Mouse (Mus musculus) embryo, embryonic 11.5 days (tissue): Measurements from ENCODE around the gene Nup54.
A peak's percentile ranks its signal among the peaks of the same experiment; 100 is the strongest.

Experiments
- DNase-seq: peaks from one replicate; pipeline ENCODE4 v3.0.0-alpha.2; 2012; ENCODE audit warnings: low read depth, low spot score

The Nup54 gene

GRCm38 (mm10) chr5:92435025-92435584 lies at the start of gene Nup54:
Gene Nup54, minus strand, starts transcription at chr5:92435219.
- peak; percentile 95 for DNase-seq

- no peak for DNase-seq
Measured at GRCm38 (mm10) chr5:92472863-92473262, 37.8 kb upstream of the Nup54 start.

GRCm38 (mm10) chr5:92471531-92471930 lies 36.5 kb upstream of the Nup54 start:
- DNase-seq, result no peak

- DNase-seq, result no peak
Measured at GRCm38 (mm10) chr5:92469201-92470130, 34.4 kb upstream of the Nup54 start.

GRCm38 (mm10) chr5:92468234-92468633 lies 33.2 kb upstream of the Nup54 start:
- DNase-seq, result no peak

- DNase-seq, result no peak
Measured at GRCm38 (mm10) chr5:92467102-92467766, 32.2 kb upstream of the Nup54 start.

GRCm38 (mm10) chr5:92465511-92465910 lies 30.5 kb upstream of the Nup54 start:
- no peak for DNase-seq

- DNase-seq, result peak; percentile 37
Measured at GRCm38 (mm10) chr5:92461321-92461720, 26.3 kb upstream of the Nup54 start.

GRCm38 (mm10) chr5:92458726-92459125 lies 23.7 kb upstream of the Nup54 start:
- DNase-seq, result no peak

- DNase-seq, result no peak
Measured at GRCm38 (mm10) chr5:92457410-92457809, 22.4 kb upstream of the Nup54 start.

GRCm38 (mm10) chr5:92452876-92453275 lies 17.9 kb upstream of the Nup54 start:
- no peak for DNase-seq

GRCm38 (mm10) chr5:92446736-92447135 lies 11.7 kb upstream of the Nup54 start:
- no peak for DNase-seq

- DNase-seq, result no peak
Measured at GRCm38 (mm10) chr5:92445016-92445415, 10.0 kb upstream of the Nup54 start.

GRCm38 (mm10) chr5:92442914-92443313 lies 7.9 kb upstream of the Nup54 start:
- DNase-seq, result no peak

- DNase-seq, result no peak
Measured at GRCm38 (mm10) chr5:92441494-92441893, 6.5 kb upstream of the Nup54 start.

GRCm38 (mm10) chr5:92438540-92438939 lies 3.5 kb upstream of the Nup54 start:
- no peak for DNase-seq

- DNase-seq, result peak; percentile 8
Measured at GRCm38 (mm10) chr5:92434571-92434985, 441 bp downstream of the Nup54 start.

GRCm38 (mm10) chr5:92434070-92434469 lies 949 bp downstream of the Nup54 start:
- no peak for DNase-seq

GRCm38 (mm10) chr5:92431611-92432010 lies 3.4 kb downstream of the Nup54 start:
- DNase-seq, result no peak

GRCm38 (mm10) chr5:92430723-92431122 lies 4.3 kb downstream of the Nup54 start:
- DNase-seq, result no peak

GRCm38 (mm10) chr5:92424126-92424525 lies 10.9 kb downstream of the Nup54 start:
- no peak for DNase-seq

GRCm38 (mm10) chr5:92413982-92414375 lies 21.0 kb downstream of the Nup54 start:
- DNase-seq, result no peak
